Mouse (Mus musculus): ENCODE results near the gene Ermap.

Ermap gene

GRCm38 (mm10) chr4:119137313-119137712, 52.5 kb downstream of the Ermap start:
- DNase-seq (ENCODE audit: low spot score), result no peak

- no peak for DNase-seq (ENCODE audit: low spot score)
Observed at GRCm38 (mm10) chr4:119133860-119134259, 56.0 kb downstream of the Ermap start.

DNA sequence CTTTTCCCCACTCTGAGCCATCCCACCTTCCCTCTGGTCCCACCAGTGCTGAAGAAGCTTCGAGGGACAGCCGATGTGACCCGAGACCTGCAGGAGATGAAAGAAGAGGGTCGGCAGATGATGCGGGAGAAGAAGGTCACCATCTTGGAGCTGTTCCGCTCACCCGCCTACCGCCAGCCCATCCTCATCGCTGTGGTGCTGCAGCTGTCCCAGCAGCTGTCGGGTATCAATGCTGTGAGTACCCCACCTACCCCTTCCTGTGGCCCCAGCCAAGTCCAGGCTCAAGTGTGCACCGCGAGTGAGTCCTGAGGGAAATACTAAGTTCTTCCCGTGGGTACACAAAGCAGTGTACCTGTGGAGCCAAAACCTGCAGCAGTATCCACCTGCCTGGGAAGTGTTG, 56.5 kb downstream of the Ermap start:
- no peak for DNase-seq (ENCODE audit: low spot score)

- no peak for DNase-seq (ENCODE audit: low spot score)
Observed at GRCm38 (mm10) chr4:119131189-119131910, 58.5 kb downstream of the Ermap start.

DNA sequence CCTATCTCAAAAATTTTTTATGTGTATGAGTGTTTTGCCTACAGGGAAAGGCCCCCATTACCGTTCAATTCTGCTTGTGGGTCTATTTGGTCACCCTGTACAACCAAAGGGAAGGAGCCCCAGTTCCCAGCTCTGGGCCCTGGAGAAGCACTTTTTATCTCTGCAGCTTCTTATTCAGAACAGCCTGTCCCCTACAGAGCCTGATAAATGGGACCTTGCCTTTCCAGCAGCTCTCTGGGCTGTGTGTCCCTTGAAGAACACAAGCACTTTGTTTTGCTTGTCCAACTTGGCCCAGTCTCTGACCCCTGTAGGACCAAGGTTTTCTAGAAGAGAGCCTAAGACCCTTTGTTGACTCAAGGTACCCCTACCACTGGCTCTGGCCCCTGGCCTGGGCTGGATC, 60.7 kb downstream of the Ermap start:
- no peak for DNase-seq (ENCODE audit: low spot score)

DNA sequence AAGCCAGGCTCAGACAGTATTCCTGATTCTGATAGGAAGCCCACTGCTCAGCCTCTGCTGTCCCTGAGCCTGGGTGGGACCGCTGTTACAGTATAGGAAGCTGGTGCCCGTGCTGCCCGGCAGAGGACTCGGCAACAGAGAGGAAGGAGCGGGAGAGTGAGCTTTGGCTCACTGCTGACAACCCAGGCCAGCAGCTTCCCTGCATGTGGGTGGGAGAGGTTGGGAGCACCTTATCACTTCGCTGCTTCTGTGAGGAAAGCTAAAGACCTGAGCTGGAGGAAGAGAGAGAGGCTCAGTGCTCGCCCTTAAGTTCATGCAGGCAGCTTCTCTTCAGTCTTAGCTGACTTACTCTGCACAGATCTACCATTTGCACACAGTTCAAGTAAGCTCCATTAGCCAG, 61.3 kb downstream of the Ermap start:
- DNase-seq (ENCODE audit: low spot score), result no peak

GRCm38 (mm10) chr4:119127229-119127628, 62.6 kb downstream of the Ermap start:
- DNase-seq (ENCODE audit: low spot score), result no peak

- DNase-seq (ENCODE audit: low spot score), result peak; percentile 6
Observed at GRCm38 (mm10) chr4:119125577-119126270, 64.1 kb downstream of the Ermap start.
